Mouse (Mus musculus): ENCODE measurements at regions not wholly inside any gene's neighbourhood (a gene's known extent, or its start where the extent isn't known, plus 50 kb on each side); places are given as distances from the start of the nearest gene placed in this dataset.

GRCm38 (mm10) chr6:70067716-70068415 is 724.2 kb downstream of the Rpia start:
- WGBS: 87% methylated on average over 6 of the region's 6 CpGs
- ATAC-seq: no peak
- Histone ChIP-seq H3K4me3 (replicated peaks) (no peak overlapping the region), H3K9ac (no peak overlapping the region), H3K9me3 (0 out of 2 replicates have a peak, but pooled peaks cover 4% of the 10 kb centered on the region), H3K4me2 (replicated peaks) (no peak overlapping the region), H3K4me1 (replicated peaks) (no peaks in the 10 kb centered on the region), H3K36me3 (no peaks in the 10 kb centered on the region), H3K27me3 (replicated peaks) (no peaks in the 10 kb centered on the region), H3K27ac (no peak overlapping the region)

GRCm38 (mm10) chr6:70059028-70059427 is 733.0 kb downstream of the Rpia start:
- Histone ChIP-seq H3K9me3 (no peaks in the 10 kb centered on the region), H3K9ac (no peak overlapping the region), H3K27me3 (replicated peaks) (no peaks in the 10 kb centered on the region), H3K4me3 (replicated peaks) (no peak overlapping the region), H3K4me2 (replicated peaks) (no peak overlapping the region), H3K27ac (no peak overlapping the region), H3K4me1 (replicated peaks) (no peaks in the 10 kb centered on the region), H3K36me3 (no peaks in the 10 kb centered on the region)
- WGBS: 88% methylated on average over 1 of the region's 1 CpGs
- no peak for ATAC-seq

GRCm38 (mm10) chr6:70058374-70058773 is 733.7 kb downstream of the Rpia start:
- H3K9me3 ChIP-seq: no peaks in the 10 kb centered on the region
- no peaks in the 10 kb centered on the region for H3K36me3 ChIP-seq
- H3K9ac ChIP-seq: no peak overlapping the region
- H3K27me3 ChIP-seq (replicated peaks): no peaks in the 10 kb centered on the region
- no peak overlapping the region for H3K27ac ChIP-seq
- WGBS: 83% methylated on average over 3 of the region's 3 CpGs
- H3K4me2 ChIP-seq (replicated peaks): no peak overlapping the region
- no peak for ATAC-seq
- no peak overlapping the region for H3K4me3 ChIP-seq (replicated peaks)
- no peaks in the 10 kb centered on the region for H3K4me1 ChIP-seq (replicated peaks)

GRCm38 (mm10) chr6:70040894-70041293 is 751.1 kb downstream of the Rpia start:
- no peak overlapping the region for H3K4me2 ChIP-seq (replicated peaks)
- H3K4me1 ChIP-seq (replicated peaks): no peaks in the 10 kb centered on the region
- no peak for ATAC-seq
- no peak overlapping the region for H3K9ac ChIP-seq
- H3K4me3 ChIP-seq (replicated peaks): no peak overlapping the region
- H3K36me3 ChIP-seq: no peaks in the 10 kb centered on the region
- H3K9me3 ChIP-seq: no peaks in the 10 kb centered on the region
- no peak overlapping the region for H3K27ac ChIP-seq
- 65% methylated on average over 2 of the region's 2 CpGs for WGBS
- no peaks in the 10 kb centered on the region for H3K27me3 ChIP-seq (replicated peaks)

- H3K4me2 ChIP-seq (replicated peaks): no peak overlapping the region
- H3K27me3 ChIP-seq (replicated peaks): no peaks in the 10 kb centered on the region
- no peaks in the 10 kb centered on the region for H3K4me1 ChIP-seq (replicated peaks)
- 88% methylated on average over 1 of the region's 1 CpGs for WGBS
- H3K36me3 ChIP-seq: no peaks in the 10 kb centered on the region
- no peak overlapping the region for H3K27ac ChIP-seq
- no peak for ATAC-seq
- no peak overlapping the region for H3K9ac ChIP-seq
- H3K4me3 ChIP-seq (replicated peaks): no peak overlapping the region
- no peaks in the 10 kb centered on the region for H3K9me3 ChIP-seq
These were observed 758.4 kb downstream of the Rpia start for GRCm38 (mm10) chr6:70033674-70034073.

- H3K4me2 ChIP-seq (replicated peaks): no peak overlapping the region
- no peak overlapping the region for H3K27ac ChIP-seq
- no peaks in the 10 kb centered on the region for H3K27me3 ChIP-seq (replicated peaks)
- no peak overlapping the region for H3K9ac ChIP-seq
- H3K4me1 ChIP-seq (replicated peaks): no peaks in the 10 kb centered on the region
- H3K36me3 ChIP-seq: no peaks in the 10 kb centered on the region
- H3K4me3 ChIP-seq (replicated peaks): no peak overlapping the region
- no peaks in the 10 kb centered on the region for H3K9me3 ChIP-seq
- no peak for ATAC-seq
These were observed 780.5 kb downstream of the Rpia start for GRCm38 (mm10) chr6:70011555-70011954.

All from intestine, embryonic 15.5 days (tissue).